Mouse (Mus musculus): ENCODE data around the gene Prkab2. TPM values are rescaled to one million over a fixed set of nuclear protein-coding genes. Genes with fewer than 3 reads are reported as not detected.

Gene Prkab2
- polyA plus RNA-seq, 1 experiment = 8.8 TPM

- Histone ChIP-seq H3K4me2 (ENCODE audit: low read depth) (no peak overlapping the region), H3K36me3 (ENCODE audit: control insufficient read depth, insufficient read depth) (no peaks in the 10 kb centered on the region), H3K27me3 (ENCODE audit: control insufficient read depth, insufficient read depth, insufficient read length) (no peaks in the 10 kb centered on the region), H3K79me2 (ENCODE audit: control insufficient read depth, insufficient read depth) (no peaks in the 10 kb centered on the region), H3ac (ENCODE audit: control insufficient read depth, insufficient read length) (no peak overlapping the region), H3K4me3 (no peak overlapping the region)
- TF ChIP-seq E2F4 (IDR thresholded peaks at IDR 0.05; ENCODE audit: insufficient read depth) (no peak), CEBPB (IDR thresholded peaks at IDR 0.05; ENCODE audit: insufficient read depth, poor library complexity, severe bottlenecking) (no peak), REST (IDR thresholded peaks at IDR 0.05; ENCODE audit: insufficient read depth, insufficient read length) (no peak), POLR2A (IDR thresholded peaks at IDR 0.05; ENCODE audit: insufficient read length, low read depth) (no peak), MYOG (IDR thresholded peaks at IDR 0.05; ENCODE audit: control insufficient read depth in 1 of 3, insufficient read depth in 1 of 3, insufficient read length in 2 of 3, low read depth in 2 of 3) (no peak), SRF (IDR thresholded peaks at IDR 0.05; ENCODE audit: control insufficient read depth, insufficient read length, low read depth) (no peak), MAX (IDR thresholded peaks at IDR 0.05; ENCODE audit: low read depth) (no peak), POLR2AphosphoS2 (IDR thresholded peaks at IDR 0.05; ENCODE audit: insufficient read length, low read depth) (no peak), TCF12 (IDR thresholded peaks at IDR 0.05; ENCODE audit: insufficient read depth, poor library complexity, severe bottlenecking) (no peak), TCF3 (IDR thresholded peaks at IDR 0.05; ENCODE audit: insufficient read length, low read depth) (no peak), USF1 (IDR thresholded peaks at IDR 0.05; ENCODE audit: low read depth) (no peak), MYOD1 (IDR thresholded peaks at IDR 0.05; ENCODE audit: control insufficient read depth in 1 of 3, insufficient read length in 2 of 3, low read depth in 2 of 3) (no peak)
These were observed 33.4 kb upstream of the Prkab2 start for GRCm38 (mm10) chr3:97624611-97625010.

GRCm38 (mm10) chr3:97627893-97628292, 30.1 kb upstream of the Prkab2 start:
- no peak overlapping the region for H3K4me2 ChIP-seq (ENCODE audit: low read depth)
- TF ChIP-seq POLR2A (IDR thresholded peaks at IDR 0.05; ENCODE audit: insufficient read length, low read depth) = no peak
- TF ChIP-seq MAX (IDR thresholded peaks at IDR 0.05; ENCODE audit: low read depth) = no peak
- no peak for TF ChIP-seq TCF12 (IDR thresholded peaks at IDR 0.05; ENCODE audit: insufficient read depth, poor library complexity, severe bottlenecking)
- TF ChIP-seq MYOG (IDR thresholded peaks at IDR 0.05; ENCODE audit: control insufficient read depth in 1 of 3, insufficient read depth in 1 of 3, insufficient read length in 2 of 3, low read depth in 2 of 3) = no peak
- no peak overlapping the region for H3K4me3 ChIP-seq
- H3K27me3 ChIP-seq (ENCODE audit: control insufficient read depth, insufficient read depth, insufficient read length) = no peaks in the 10 kb centered on the region
- H3ac ChIP-seq (ENCODE audit: control insufficient read depth, insufficient read length) = no peak overlapping the region
- no peaks in the 10 kb centered on the region for H3K36me3 ChIP-seq (ENCODE audit: control insufficient read depth, insufficient read depth)
- H3K79me2 ChIP-seq (ENCODE audit: control insufficient read depth, insufficient read depth) = no peaks in the 10 kb centered on the region

- Histone ChIP-seq H3K79me2 (ENCODE audit: control insufficient read depth, insufficient read depth) (no peaks in the 10 kb centered on the region), H3ac (ENCODE audit: control insufficient read depth, insufficient read length) (no peak within 1 kb of the TSS), H3K27me3 (ENCODE audit: control insufficient read depth, insufficient read depth, insufficient read length) (no peaks in the 10 kb centered on the region), H3K36me3 (ENCODE audit: control insufficient read depth, insufficient read depth) (no peaks in the 10 kb centered on the region), H3K4me2 (ENCODE audit: low read depth) (peak within 1 kb of the TSS; percentile 60), H3K4me3 (no peak within 1 kb of the TSS)
- no peak for TF ChIP-seq E2F4 (IDR thresholded peaks at IDR 0.05; ENCODE audit: insufficient read depth)
- TF ChIP-seq TCF3 (IDR thresholded peaks at IDR 0.05; ENCODE audit: insufficient read length, low read depth) = no peak
- no peak for TF ChIP-seq MYOD1 (IDR thresholded peaks at IDR 0.05; ENCODE audit: control insufficient read depth in 1 of 3, insufficient read length in 2 of 3, low read depth in 2 of 3)
- TF ChIP-seq CEBPB (IDR thresholded peaks at IDR 0.05; ENCODE audit: insufficient read depth, poor library complexity, severe bottlenecking) = no peak
- no peak for TF ChIP-seq TCF12 (IDR thresholded peaks at IDR 0.05; ENCODE audit: insufficient read depth, poor library complexity, severe bottlenecking)
These were observed 29.5 kb upstream of the Prkab2 start, which contains the start of gene Fmo5 for GRCm38 (mm10) chr3:97628391-97629001. Gene Fmo5, plus strand, starts transcription at chr3:97628804.

- Histone ChIP-seq H3K36me3 (ENCODE audit: control insufficient read depth, insufficient read depth) (no peaks in the 10 kb centered on the region), H3K27me3 (ENCODE audit: control insufficient read depth, insufficient read depth, insufficient read length) (no peaks in the 10 kb centered on the region), H3K4me3 (no peak overlapping the region), H3K79me2 (ENCODE audit: control insufficient read depth, insufficient read depth) (no peaks in the 10 kb centered on the region), H3K4me2 (ENCODE audit: low read depth) (no peak overlapping the region), H3ac (ENCODE audit: control insufficient read depth, insufficient read length) (no peak overlapping the region)
- TF ChIP-seq SRF (IDR thresholded peaks at IDR 0.05; ENCODE audit: control insufficient read depth, insufficient read length, low read depth) = no peak
- TF ChIP-seq CEBPB (IDR thresholded peaks at IDR 0.05; ENCODE audit: insufficient read depth, poor library complexity, severe bottlenecking) = no peak
- TF ChIP-seq REST (IDR thresholded peaks at IDR 0.05; ENCODE audit: insufficient read depth, insufficient read length) = no peak
- TF ChIP-seq E2F4 (IDR thresholded peaks at IDR 0.05; ENCODE audit: insufficient read depth) = no peak
- TF ChIP-seq USF1 (IDR thresholded peaks at IDR 0.05; ENCODE audit: low read depth) = no peak
- no peak for TF ChIP-seq MAX (IDR thresholded peaks at IDR 0.05; ENCODE audit: low read depth)
- TF ChIP-seq TCF3 (IDR thresholded peaks at IDR 0.05; ENCODE audit: insufficient read length, low read depth) = no peak
- no peak for TF ChIP-seq TCF12 (IDR thresholded peaks at IDR 0.05; ENCODE audit: insufficient read depth, poor library complexity, severe bottlenecking)
- TF ChIP-seq POLR2AphosphoS2 (IDR thresholded peaks at IDR 0.05; ENCODE audit: insufficient read length, low read depth) = no peak
- no peak for TF ChIP-seq MYOG (IDR thresholded peaks at IDR 0.05; ENCODE audit: control insufficient read depth in 1 of 3, insufficient read depth in 1 of 3, insufficient read length in 2 of 3, low read depth in 2 of 3)
- no peak for TF ChIP-seq POLR2A (IDR thresholded peaks at IDR 0.05; ENCODE audit: insufficient read length, low read depth)
These were observed 28.1 kb upstream of the Prkab2 start for GRCm38 (mm10) chr3:97629941-97630340.

- Histone ChIP-seq H3ac (ENCODE audit: control insufficient read depth, insufficient read length) (no peak overlapping the region), H3K4me2 (ENCODE audit: low read depth) (no peak overlapping the region), H3K4me3 (no peak overlapping the region), H3K79me2 (ENCODE audit: control insufficient read depth, insufficient read depth) (no peaks in the 10 kb centered on the region), H3K27me3 (ENCODE audit: control insufficient read depth, insufficient read depth, insufficient read length) (no peaks in the 10 kb centered on the region), H3K36me3 (ENCODE audit: control insufficient read depth, insufficient read depth) (no peaks in the 10 kb centered on the region)
- TF ChIP-seq TCF12 (IDR thresholded peaks at IDR 0.05; ENCODE audit: insufficient read depth, poor library complexity, severe bottlenecking) (no peak), MYOG (IDR thresholded peaks at IDR 0.05; ENCODE audit: control insufficient read depth in 1 of 3, insufficient read depth in 1 of 3, insufficient read length in 2 of 3, low read depth in 2 of 3) (no peak), POLR2AphosphoS2 (IDR thresholded peaks at IDR 0.05; ENCODE audit: insufficient read length, low read depth) (no peak), E2F4 (IDR thresholded peaks at IDR 0.05; ENCODE audit: insufficient read depth) (no peak), USF1 (IDR thresholded peaks at IDR 0.05; ENCODE audit: low read depth) (no peak), POLR2A (IDR thresholded peaks at IDR 0.05; ENCODE audit: insufficient read length, low read depth) (no peak), REST (IDR thresholded peaks at IDR 0.05; ENCODE audit: insufficient read depth, insufficient read length) (no peak), CEBPB (IDR thresholded peaks at IDR 0.05; ENCODE audit: insufficient read depth, poor library complexity, severe bottlenecking) (no peak), MYOD1 (IDR thresholded peaks at IDR 0.05; ENCODE audit: control insufficient read depth in 1 of 3, insufficient read length in 2 of 3, low read depth in 2 of 3) (no peak), SRF (IDR thresholded peaks at IDR 0.05; ENCODE audit: control insufficient read depth, insufficient read length, low read depth) (no peak), TCF3 (IDR thresholded peaks at IDR 0.05; ENCODE audit: insufficient read length, low read depth) (no peak), MAX (IDR thresholded peaks at IDR 0.05; ENCODE audit: low read depth) (no peak)
These were observed 27.2 kb upstream of the Prkab2 start for GRCm38 (mm10) chr3:97630746-97631145.

Measured in myocyte (in vitro differentiated cells).